Mouse (Mus musculus) left cerebral cortex, postnatal 25 days (tissue): ENCODE measurements at regions not wholly inside any gene's neighbourhood (a gene's known extent, or its start where the extent isn't known, plus 50 kb on each side); places are given as distances from the start of the nearest gene placed in this dataset.

Experiments
- DNase-seq, 2 experiments: peaks; one replicate each; pipeline ENCODE4 v3.0.0; 2022; ENCODE audit warnings: low spot score in 2 of 2, mixed read lengths in 1 of 2
- intact Hi-C: fragments of 180-260 bp; cut with DNase I; formaldehyde crosslinking; loops from one replicate; pipeline ENCODE4 v1.15.1; 2025

GRCm38 (mm10) chr15:10832331-10832730, 117.9 kb upstream of the Rai14 start:
- intact Hi-C loops = no loop called here
- DNase-seq = no peak

GRCm38 (mm10) chr15:10833866-10834571, 118.1 kb upstream of the C1qtnf3 start:
- no peak for DNase-seq
- intact Hi-C loops = no loop called here

GRCm38 (mm10) chr15:10838584-10839288, 113.4 kb upstream of the C1qtnf3 start:
- intact Hi-C loops = no loop called here
- DNase-seq = no peak

- intact Hi-C loops = loop anchor here (1.0 to 2.0 kb wide), 3 partner anchors 24 to 90 kb away; no protein-coding TSS in a partner anchor
- DNase-seq = peak; percentile 78 to 97
Measured at GRCm38 (mm10) chr15:10840621-10841034, 111.5 kb upstream of the C1qtnf3 start.

GRCm38 (mm10) chr15:10843060-10843695, 109.0 kb upstream of the C1qtnf3 start:
- intact Hi-C loops = no loop called here
- DNase-seq = no peak

- intact Hi-C loops = no loop called here
- no peak for DNase-seq
Measured at GRCm38 (mm10) chr15:10846722-10847121, 105.4 kb upstream of the C1qtnf3 start.

GRCm38 (mm10) chr15:10864004-10864775, 87.9 kb upstream of the C1qtnf3 start:
- DNase-seq = no peak
- intact Hi-C loops = no loop called here

- intact Hi-C loops = no loop called here
Measured at GRCm38 (mm10) chr15:10865109-10865508, 87.0 kb upstream of the C1qtnf3 start.

GRCm38 (mm10) chr15:10866794-10867193, 85.3 kb upstream of the C1qtnf3 start:
- intact Hi-C loops = no loop called here
- peak in 1 of 2 experiments; percentile 32 for DNase-seq

More at GRCm38 (mm10) chr15:10865109-10865508, 87.0 kb upstream of the C1qtnf3 start:
- no peak for DNase-seq

- intact Hi-C loops = loop anchor here (1.0 to 2.0 kb wide), 2 partner anchors 27 to 49 kb away; no protein-coding TSS in a partner anchor
- peak in 1 of 2 experiments; percentile 70 for DNase-seq
Measured at GRCm38 (mm10) chr15:10868115-10868514, 84.0 kb upstream of the C1qtnf3 start.

GRCm38 (mm10) chr15:10868716-10869585, 83.2 kb upstream of the C1qtnf3 start:
- DNase-seq = peak in 1 of 2 experiments; percentile 14
- intact Hi-C loops = loop anchor here (1.0 to 2.0 kb wide), 2 partner anchors 28 to 50 kb away; no protein-coding TSS in a partner anchor

- no peak for DNase-seq
- intact Hi-C loops = loop anchor here (2.0 to 5.0 kb wide), 2 partner anchors 51 to 153 kb away; no protein-coding TSS in a partner anchor
Measured at GRCm38 (mm10) chr15:10869879-10870278, 82.3 kb upstream of the C1qtnf3 start.

- DNase-seq = no peak
- intact Hi-C loops = loop anchor here (2.0 to 5.0 kb wide), 2 partner anchors 155 to 372 kb away; no protein-coding TSS in a partner anchor
Measured at GRCm38 (mm10) chr15:10872322-10872967, 79.7 kb upstream of the C1qtnf3 start.

GRCm38 (mm10) chr15:10876328-10876727, 75.8 kb upstream of the C1qtnf3 start:
- no peak for DNase-seq
- intact Hi-C loops = no loop called here

- intact Hi-C loops = no loop called here
Measured at GRCm38 (mm10) chr15:10881726-10882125, 70.4 kb upstream of the C1qtnf3 start.

GRCm38 (mm10) chr15:10887990-10888389, 64.1 kb upstream of the C1qtnf3 start:
- intact Hi-C loops = no loop called here
- no peak for DNase-seq

More at GRCm38 (mm10) chr15:10881726-10882125, 70.4 kb upstream of the C1qtnf3 start:
- no peak for DNase-seq

GRCm38 (mm10) chr15:10890220-10890921, 61.8 kb upstream of the C1qtnf3 start:
- DNase-seq = peak in 1 of 2 experiments; percentile 10
- intact Hi-C loops = no loop called here
